Mouse (Mus musculus): ENCODE measurements around the gene Rhov.

The Rhov gene

GRCm38 (mm10) chr2:119292281-119292680 is 21.2 kb upstream of the Rhov start:
- no peak for DNase-seq (ENCODE audit: low spot score in 2 of 2)

GRCm38 (mm10) chr2:119289014-119289416 is 17.9 kb upstream of the Rhov start:
- DNase-seq (ENCODE audit: low spot score in 2 of 2): peak; percentile 47 to 51

- DNase-seq (ENCODE audit: low spot score in 2 of 2): peak; percentile 93 to 99
Measured at GRCm38 (mm10) chr2:119288270-119288882, 17.3 kb upstream of the Rhov start, which contains the start of gene Vps18. Vps18 (plus strand) TSS chr2:119288740.

DNA sequence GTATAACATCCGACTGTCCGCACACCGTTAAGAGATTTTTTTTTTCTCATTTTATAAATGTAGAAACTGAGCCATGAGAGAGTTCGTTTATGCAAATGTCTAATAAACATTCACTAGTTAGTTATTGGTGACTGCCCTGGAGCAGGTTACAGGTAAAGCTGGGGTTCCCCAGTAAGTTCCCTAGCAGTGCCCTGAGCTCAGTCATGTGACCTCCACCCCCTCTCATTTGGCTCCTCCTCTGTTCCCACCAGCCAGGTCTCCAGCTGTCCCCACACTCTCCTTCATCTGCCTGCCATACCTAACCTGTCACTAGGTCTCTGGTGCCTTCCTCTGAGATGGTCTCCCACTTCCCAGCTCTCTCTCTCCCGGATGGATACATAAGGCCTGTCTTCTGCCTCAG is 16.3 kb upstream of the Rhov start:
- no peak for DNase-seq (ENCODE audit: low spot score in 2 of 2)

- DNase-seq (ENCODE audit: low spot score in 2 of 2): no peak
Measured at GRCm38 (mm10) chr2:119281899-119282565, 11.0 kb upstream of the Rhov start.

GRCm38 (mm10) chr2:119277810-119278209 is 6.7 kb upstream of the Rhov start:
- DNase-seq (ENCODE audit: low spot score in 2 of 2): no peak

GRCm38 (mm10) chr2:119276926-119277325 is 5.9 kb upstream of the Rhov start:
- DNase-seq (ENCODE audit: low spot score in 2 of 2): no peak

- DNase-seq (ENCODE audit: low spot score in 2 of 2): no peak
Measured at GRCm38 (mm10) chr2:119274126-119274525, 3.1 kb upstream of the Rhov start.

GRCm38 (mm10) chr2:119270286-119270642 is 808 bp downstream of the Rhov start:
- no peak for DNase-seq (ENCODE audit: low spot score in 2 of 2)

GRCm38 (mm10) chr2:119263813-119264212 is 7.3 kb downstream of the Rhov start:
- no peak for DNase-seq (ENCODE audit: low spot score in 2 of 2)

DNA sequence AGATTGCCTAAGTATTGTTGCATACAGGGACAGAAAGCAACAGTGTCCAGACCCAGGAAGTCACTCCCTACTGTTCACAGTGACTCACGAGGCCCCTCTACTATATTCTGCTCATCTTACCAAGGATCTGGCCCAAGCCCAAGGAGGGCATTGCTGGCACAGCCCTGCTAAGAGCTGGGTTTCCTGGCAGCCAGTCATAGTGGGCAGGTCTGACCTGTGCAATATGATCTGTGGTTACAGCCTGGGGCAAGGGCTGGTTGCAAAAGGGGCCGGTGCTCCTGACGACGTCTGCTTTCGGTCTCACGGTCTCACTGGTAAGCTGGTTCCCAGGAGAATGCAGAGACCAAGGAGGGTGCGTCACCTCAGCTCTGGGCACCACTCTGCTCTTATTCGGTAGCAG is 8.1 kb downstream of the Rhov start:
- DNase-seq (ENCODE audit: low spot score in 2 of 2): peak in 1 of 2 experiments; percentile 36

- no peak for DNase-seq (ENCODE audit: low spot score in 2 of 2)
Measured at GRCm38 (mm10) chr2:119261326-119261725, 9.7 kb downstream of the Rhov start.

DNA sequence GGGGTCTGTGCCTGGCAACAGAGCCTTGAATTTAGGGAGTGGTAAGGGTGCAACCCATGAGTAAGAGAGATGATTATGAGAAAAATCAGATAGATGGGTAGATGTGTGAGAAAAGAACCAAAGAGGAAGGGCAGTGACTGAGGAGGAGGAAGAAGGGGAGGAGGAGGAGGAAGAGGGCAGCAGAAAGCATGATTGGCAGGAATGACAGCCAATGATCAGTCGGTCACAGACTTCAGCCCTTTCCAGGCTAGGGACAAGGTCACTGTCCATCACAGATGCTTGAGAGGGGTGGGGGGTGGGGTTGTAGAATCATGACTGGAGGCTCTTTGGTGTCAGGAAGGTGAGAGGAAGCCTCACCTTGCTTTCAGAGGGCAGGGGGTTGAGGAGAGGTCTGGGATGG is 10.6 kb downstream of the Rhov start:
- DNase-seq (ENCODE audit: low spot score in 2 of 2): no peak

DNA sequence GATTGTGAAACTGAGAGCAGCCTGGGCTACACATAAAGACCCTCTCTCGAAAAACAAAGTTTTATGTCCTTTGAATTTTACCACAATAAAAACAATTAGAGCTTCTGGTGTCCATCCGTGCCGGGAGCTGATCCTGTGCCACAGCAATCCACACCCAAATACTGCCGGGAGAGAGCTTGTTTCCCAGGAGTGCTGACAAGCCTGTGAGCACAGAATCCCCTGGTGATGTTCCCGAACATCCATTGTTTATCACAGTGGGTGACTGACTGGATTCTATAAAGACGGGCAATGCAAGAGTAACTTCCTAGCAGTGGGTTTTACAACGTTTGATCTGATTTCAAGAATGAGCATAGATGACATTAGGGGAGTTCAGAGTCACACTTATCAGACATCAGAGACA is 16.1 kb downstream of the Rhov start:
- DNase-seq (ENCODE audit: low spot score in 2 of 2): no peak

DNA sequence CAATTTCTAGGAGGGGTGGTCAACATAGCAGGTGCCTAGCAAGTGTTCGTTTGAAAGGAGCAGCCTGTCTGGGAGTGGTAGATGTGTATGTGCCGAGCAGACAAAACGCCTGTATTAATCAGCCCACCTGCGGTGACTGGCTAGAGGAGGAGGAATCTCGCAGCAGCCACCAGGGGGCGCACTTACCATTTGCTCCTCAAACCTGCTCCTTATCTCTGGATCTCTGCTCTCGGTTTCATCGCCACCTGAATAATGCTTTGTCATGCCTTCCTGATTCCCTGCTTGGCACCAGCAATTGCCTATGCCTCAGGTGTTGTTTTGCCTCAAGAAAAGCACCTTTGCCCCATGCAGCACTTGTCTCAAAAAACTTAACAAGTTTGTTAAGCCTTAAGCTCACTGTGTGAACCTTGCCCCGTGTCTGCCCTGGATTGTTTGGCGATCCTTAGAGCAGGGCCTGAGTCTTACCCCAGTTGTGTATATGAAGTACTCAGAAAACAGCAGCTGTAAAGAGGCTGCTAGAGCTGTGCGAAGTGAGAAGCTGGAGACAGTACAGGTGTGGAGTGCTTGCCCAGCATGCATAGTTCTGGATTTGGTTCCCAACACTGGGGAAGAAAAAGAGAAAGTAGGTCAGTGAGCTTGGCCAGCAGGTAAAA is 20.1 kb downstream of the Rhov start:
- peak; percentile 78 to 93 for DNase-seq (ENCODE audit: low spot score in 2 of 2)

DNA sequence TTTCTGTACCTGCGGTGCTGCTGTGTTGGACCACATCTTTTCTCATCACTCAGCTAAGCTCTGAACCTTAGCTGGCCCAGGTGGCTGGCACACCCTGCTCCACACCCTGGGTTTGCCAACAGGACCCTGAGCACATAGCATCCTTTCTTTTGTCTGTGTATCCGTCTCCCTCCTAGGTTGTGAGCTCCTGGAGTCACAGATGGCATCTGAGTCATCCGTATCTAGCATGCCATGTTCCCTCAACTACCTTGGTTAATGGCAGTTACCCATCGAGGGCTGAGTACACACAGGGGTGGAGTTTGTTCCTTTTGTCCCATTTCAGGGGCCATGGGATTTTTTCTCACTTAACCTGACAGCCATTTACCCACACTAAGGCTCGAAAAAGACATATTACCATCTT is 20.7 kb downstream of the Rhov start:
- no peak for DNase-seq (ENCODE audit: low spot score in 2 of 2)

DNA sequence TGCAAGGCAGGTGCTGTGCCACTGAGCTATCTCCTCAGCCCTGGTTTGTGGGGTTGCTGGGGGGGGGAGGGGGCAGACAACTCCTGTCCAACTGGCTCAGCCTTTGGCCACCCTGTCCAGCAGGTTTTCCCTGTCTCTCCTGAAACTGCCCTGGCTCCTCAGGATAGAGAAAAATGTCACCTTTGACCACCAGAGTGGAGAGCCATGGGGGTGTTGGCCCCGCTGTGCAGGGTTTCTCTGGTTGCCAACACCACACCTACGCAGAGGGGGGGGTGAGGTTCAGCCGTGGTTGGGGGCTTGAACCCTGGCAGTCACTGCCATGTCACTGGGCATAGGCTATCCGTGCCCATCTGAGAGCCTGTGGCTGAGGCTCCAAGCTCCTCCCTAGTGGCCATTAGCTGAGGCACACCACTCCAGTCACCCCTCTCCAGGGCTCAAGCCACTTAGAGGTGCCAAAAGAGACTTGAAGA is 21.4 kb downstream of the Rhov start:
- no peak for DNase-seq (ENCODE audit: low spot score in 2 of 2)

DNA sequence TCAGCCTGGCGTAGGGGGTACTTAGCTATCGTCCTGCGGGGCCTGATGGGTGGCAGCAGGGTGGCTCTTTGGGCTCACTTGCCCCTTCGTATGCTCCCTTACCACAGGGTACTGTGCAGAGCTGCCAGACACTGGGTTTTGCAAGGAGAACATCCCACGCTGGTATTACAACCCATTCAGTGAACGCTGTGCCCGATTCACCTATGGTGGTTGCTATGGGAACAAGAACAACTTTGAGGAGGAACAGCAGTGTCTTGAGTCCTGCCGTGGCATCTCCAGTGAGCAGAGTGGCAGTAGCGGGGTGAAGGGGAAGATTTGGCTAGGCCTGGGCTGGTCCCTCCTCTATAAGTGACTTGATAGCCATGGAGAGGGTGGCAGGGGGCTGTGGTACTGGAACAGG is 23.2 kb downstream of the Rhov start:
- no peak for DNase-seq (ENCODE audit: low spot score in 2 of 2)

GRCm38 (mm10) chr2:119245246-119245645 is 25.8 kb downstream of the Rhov start:
- no peak for DNase-seq (ENCODE audit: low spot score in 2 of 2)

DNA sequence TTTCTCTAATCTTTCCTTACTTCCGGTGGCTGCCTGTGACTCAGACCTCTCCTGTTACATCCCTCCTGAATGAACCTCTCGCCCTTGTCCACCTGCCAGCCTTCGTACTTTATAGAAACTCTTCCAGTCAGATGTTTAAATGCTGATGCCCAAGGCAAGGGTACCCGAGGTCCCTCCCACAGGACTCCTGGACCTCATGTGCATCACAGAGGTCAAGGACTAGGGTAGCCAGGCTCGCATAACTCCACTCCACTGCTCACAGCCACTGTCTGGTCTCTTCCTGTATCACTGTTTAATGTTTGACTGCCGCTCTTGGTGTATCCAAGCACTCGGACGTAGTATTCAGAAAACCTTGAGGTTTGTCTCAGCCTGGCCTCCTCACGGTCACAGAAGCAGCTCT is 28.5 kb downstream of the Rhov start:
- DNase-seq (ENCODE audit: low spot score in 2 of 2): no peak

GRCm38 (mm10) chr2:119240819-119241186 is 30.3 kb downstream of the Rhov start:
- no peak for DNase-seq (ENCODE audit: low spot score in 2 of 2)

DNA sequence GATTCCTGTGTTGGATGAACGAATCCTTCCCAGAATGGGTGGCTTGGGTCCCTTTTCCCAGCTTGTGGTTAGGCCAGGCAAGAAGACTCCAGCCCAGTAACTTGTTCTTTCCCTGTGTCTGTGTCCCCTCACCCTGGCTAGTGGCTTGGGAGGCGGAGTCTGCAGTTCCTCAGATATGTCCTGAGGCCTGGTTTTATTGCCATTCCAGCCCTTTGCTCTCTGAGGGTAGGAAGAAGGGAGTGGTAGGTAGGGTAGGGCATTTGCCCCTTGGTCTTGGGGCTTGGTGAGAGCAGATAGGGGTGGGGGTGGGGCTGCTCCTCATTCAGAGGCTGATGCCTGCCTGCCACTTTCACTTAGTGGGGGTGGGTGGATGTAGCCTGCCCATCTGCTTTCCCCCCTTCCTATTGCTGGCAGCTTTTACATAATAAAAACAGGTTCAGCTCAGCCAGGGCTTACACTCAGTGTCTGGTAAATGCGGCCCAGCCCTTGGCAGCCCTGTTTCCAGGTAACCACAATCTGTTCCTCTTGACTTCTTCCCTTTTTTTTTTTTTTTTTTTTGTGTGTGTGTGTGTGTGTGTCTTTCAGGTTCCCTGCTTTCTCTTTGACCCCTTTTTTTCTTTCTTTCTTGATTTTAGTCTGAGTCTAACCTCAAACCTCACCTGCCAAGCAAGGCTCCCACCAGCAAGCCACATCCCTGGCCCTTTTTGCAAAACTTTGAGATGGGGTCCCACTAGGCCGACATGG is 30.8 kb downstream of the Rhov start:
- no peak for DNase-seq (ENCODE audit: low spot score in 2 of 2)

Data from spleen, postnatal 10 days (tissue).